Mouse (Mus musculus) liver, embryonic 18 days (tissue): ENCODE data around the gene Klk1b3. TPM values are rescaled to one million over a fixed set of nuclear protein-coding genes. Genes with fewer than 3 reads are reported as not detected.

ENCODE experiments used
- polyA plus RNA-seq: library from polyadenylated mRNA; depleted of rRNA; stranded (reverse); fragments of >200 nt; gene quantifications from 2 replicates; pipeline ENCODE4 v1.2.3, GENCODE M21; 2012; rRNA removed

Klk1b3 gene
- not detected in 2 replicates for polyA plus RNA-seq

GRCm38 (mm10) chr7:44197891-44198290, at the start of gene Klk1b3:
TSS of gene Klk1b3 (plus strand) at chr7:44198191.

GRCm38 (mm10) chr7:44187936-44188335, 10.1 kb upstream of the Klk1b3 start, which contains the start of gene Klk1b24:
TSS of gene Klk1b24 (plus strand) at chr7:44188236.

GRCm38 (mm10) chr7:44207135-44207534, 9.1 kb downstream of the Klk1b3 start, which contains the start of gene Klk1b4:
TSS of gene Klk1b4 (plus strand) at chr7:44207435.

GRCm38 (mm10) chr7:44215645-44216044, 17.7 kb downstream of the Klk1b3 start, which contains the start of gene Klk1b5:
TSS of gene Klk1b5 (plus strand) at chr7:44215945.

GRCm38 (mm10) chr7:44225076-44225475, 27.1 kb downstream of the Klk1b3 start, which contains the start of gene Klk1:
TSS of gene Klk1 (plus strand) at chr7:44225360.

GRCm38 (mm10) chr7:44235909-44236308, 37.9 kb downstream of the Klk1b3 start, which contains the start of gene Gm36864:
TSS of gene Gm36864 (plus strand) at chr7:44236177.

GRCm38 (mm10) chr7:44246055-44246983, 48.3 kb downstream of the Klk1b3 start, which contains the start of the genes 1700028J19Rik and 2410002F23Rik:
TSS of gene 1700028J19Rik (minus strand) at chr7:44246695.
TSS of gene 2410002F23Rik (plus strand) at chr7:44246722.

Other genes starting within 250 kb of the Klk1b3 start
- gene Klk1b8, start 247.5 kb upstream of the Klk1b3 start, polyA plus RNA-seq: not detected in 2 replicates
- gene Klk1b1, start 231.4 kb upstream of the Klk1b3 start, polyA plus RNA-seq: not detected in 2 replicates
- gene Klk1b9, start 222.1 kb upstream of the Klk1b3 start, polyA plus RNA-seq: not detected in 2 replicates
- not detected in 2 replicates for gene Klk1b11, start 202.3 kb upstream of the Klk1b3 start, polyA plus RNA-seq
- gene Klk1b26, start 186.0 kb upstream of the Klk1b3 start, polyA plus RNA-seq: not detected in 2 replicates
- gene Klk1b27, start 145.9 kb upstream of the Klk1b3 start, polyA plus RNA-seq: 0.07 and 0.10 TPM in 2 replicates
- not detected in 2 replicates for gene Klk1b21, start 95.9 kb upstream of the Klk1b3 start, polyA plus RNA-seq
- gene Klk1b22, start 85.5 kb upstream of the Klk1b3 start, polyA plus RNA-seq: not detected in 2 replicates
- not detected in 2 replicates for gene Klk1b16, start 61.4 kb upstream of the Klk1b3 start, polyA plus RNA-seq
- not detected in 2 replicates for gene Klk1b24, start 10.0 kb upstream of the Klk1b3 start, polyA plus RNA-seq
- gene Klk1b4, start 9.2 kb downstream of the Klk1b3 start, polyA plus RNA-seq: 0.13 and 0.50 TPM in 2 replicates
- not detected in 2 replicates for gene Klk1b5, start 17.8 kb downstream of the Klk1b3 start, polyA plus RNA-seq
- gene Klk1, start 27.2 kb downstream of the Klk1b3 start, polyA plus RNA-seq: 0.08 and 0.67 TPM in 2 replicates
- not detected in 2 replicates for gene Gm36864, start 38.0 kb downstream of the Klk1b3 start, polyA plus RNA-seq
- gene 1700028J19Rik, start 48.5 kb downstream of the Klk1b3 start, polyA plus RNA-seq: 0.71 TPM in 2 replicates
- gene 2410002F23Rik, start 48.5 kb downstream of the Klk1b3 start, polyA plus RNA-seq: 33.2 and 37.0 TPM in 2 replicates
- not detected in 2 replicates for gene Acp4, start 59.2 kb downstream of the Klk1b3 start, polyA plus RNA-seq
- not detected in 2 replicates for gene Gm15517, start 63.3 kb downstream of the Klk1b3 start, polyA plus RNA-seq
- 0.78 and 0.94 TPM in 2 replicates for gene Clec11a, start 108.7 kb downstream of the Klk1b3 start, polyA plus RNA-seq
- gene Shank1, start 112.1 kb downstream of the Klk1b3 start, polyA plus RNA-seq: 0.02 and 0.04 TPM in 2 replicates
- gene Syt3, start 185.9 kb downstream of the Klk1b3 start, polyA plus RNA-seq: 0.02 and 0.04 TPM in 2 replicates
- 0.19 and 0.22 TPM in 2 replicates for gene 1700008O03Rik, start 187.6 kb downstream of the Klk1b3 start, polyA plus RNA-seq
- gene Lrrc4b, start 230.8 kb downstream of the Klk1b3 start, polyA plus RNA-seq: 0.02 TPM in 1 of 2 replicates, not detected in the other